Mouse (Mus musculus) midbrain, embryonic 13.5 days (tissue): ENCODE data around the gene Clec2h. TPM values are rescaled to one million over a fixed set of nuclear protein-coding genes. Genes with fewer than 3 reads are reported as not detected.
"Not testable (repeated sequence)": the region's sequence is repeated elsewhere in the genome, so short reads cannot be mapped to it uniquely, and the experiment has no call there.

Source experiments
- ATAC-seq: fragments of 200-750 bp; cut with Nextera tagmentation; 2 replicates; pipeline ENCODE4 v1.8.0; 2017; ENCODE audit warnings: mild to moderate bottlenecking, moderate TSS enrichment, moderate library complexity
- H3K27ac ChIP-seq: fragments of 300-500 bp; sonication (generic); 2 replicates; pipeline ENCODE4 v1.5.1; 2015; ENCODE audit warnings: inconsistent platforms, mild to moderate bottlenecking, moderate library complexity
- H3K27me3 ChIP-seq: fragments of 300-500 bp; sonication (generic); 2 replicates; pipeline ENCODE4 v1.6.1; 2015; ENCODE audit warnings: mild to moderate bottlenecking, inconsistent platforms
- H3K36me3 ChIP-seq: fragments of 300-500 bp; sonication (generic); 2 replicates; pipeline ENCODE4 v1.6.1; 2015; ENCODE audit warnings: mild to moderate bottlenecking, inconsistent platforms
- H3K4me1 ChIP-seq: fragments of 300-500 bp; sonication (generic); replicated peaks from 2 replicates; pipeline ENCODE4 v1.6.1; 2015; ENCODE audit warnings: inconsistent platforms
- H3K4me2 ChIP-seq: fragments of 300-500 bp; sonication (generic); replicated peaks from 2 replicates; pipeline ENCODE4 v1.6.1; 2015; ENCODE audit warnings: moderate library complexity, mild to moderate bottlenecking, inconsistent platforms
- H3K4me3 ChIP-seq: fragments of 300-500 bp; sonication (generic); replicated peaks from 2 replicates; pipeline ENCODE4 v1.5.1; 2015; ENCODE audit warnings: mild to moderate bottlenecking, inconsistent platforms
- H3K9ac ChIP-seq: fragments of 300-500 bp; sonication (generic); replicated peaks from 2 replicates; pipeline ENCODE4 v1.6.1; 2015; ENCODE audit warnings: mild to moderate bottlenecking, inconsistent platforms
- H3K9me3 ChIP-seq: fragments of 300-500 bp; sonication (generic); 2 replicates; pipeline ENCODE4 v1.6.1; 2016; ENCODE audit warnings: mild to moderate bottlenecking, inconsistent platforms
- WGBS: fragments of 180-500 bp; shearing (Covaris S2); methylation state at CpG from one replicate; pipeline ENCODE4 v1.1.7; 2015; 5-methylcytosine and 5-hydroxymethylcytosine counted together
- polyA plus RNA-seq: library from polyadenylated mRNA; unstranded; fragments of >200 nt; fragmentation: Nextera tagmentation; extraction: Ambion mirVana; gene quantifications from 2 replicates; pipeline ENCODE4 v1.2.1, GENCODE M21; 2015

The Clec2h gene
- polyA plus RNA-seq, 1 experiment from 2014 or later = not detected

DNA sequence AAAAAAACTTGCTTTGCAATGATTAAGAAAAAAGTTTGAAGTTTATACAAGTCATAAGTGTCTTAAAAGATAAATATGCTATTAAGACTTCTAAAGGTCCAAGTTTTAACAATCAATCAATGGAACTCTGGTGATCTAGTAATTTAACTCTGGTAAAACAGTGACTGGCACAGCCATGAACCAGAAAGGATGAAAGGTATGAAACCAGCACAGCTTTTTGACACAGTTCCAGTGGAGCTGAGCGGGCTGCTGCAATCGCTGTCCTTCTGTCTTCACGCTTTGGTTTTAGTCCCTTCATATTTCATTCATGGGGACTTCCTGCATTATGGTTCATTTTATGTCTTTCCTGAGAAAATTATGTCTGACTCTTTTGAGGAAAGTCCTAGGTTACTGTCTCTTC is 12.5 kb upstream of the Clec2h start:
- no peak overlapping the region for H3K4me2 ChIP-seq
- no peaks in the 10 kb centered on the region for H3K27me3 ChIP-seq
- H3K36me3 ChIP-seq = no peaks in the 10 kb centered on the region
- H3K4me1 ChIP-seq = no peaks in the 10 kb centered on the region
- H3K4me3 ChIP-seq = no peak overlapping the region
- 92% methylated on average over 3 of the region's 3 CpGs for whole genome bisulfite sequencing
- H3K27ac ChIP-seq = no peak overlapping the region
- H3K9me3 ChIP-seq = no peaks in the 10 kb centered on the region
- H3K9ac ChIP-seq = no peak overlapping the region
- ATAC-seq = no peak

DNA sequence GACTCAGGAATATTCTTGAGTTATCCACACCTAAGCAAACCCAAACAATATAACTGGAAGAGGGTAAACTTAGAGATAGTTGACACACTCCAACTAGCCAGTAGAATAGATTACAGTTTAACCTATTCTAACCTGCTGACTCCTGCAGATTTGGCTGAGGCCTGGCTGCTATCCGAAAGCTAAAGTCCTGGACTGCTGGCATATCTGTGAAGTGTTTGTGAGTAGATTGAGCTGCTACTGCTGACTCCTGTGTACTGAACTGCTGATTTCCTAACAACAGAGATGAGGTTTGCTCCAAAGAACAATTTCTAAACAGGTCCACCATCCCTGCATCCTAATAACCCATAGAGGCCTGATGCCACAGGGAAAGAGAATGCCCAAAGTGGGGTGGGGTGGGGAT is 12.0 kb upstream of the Clec2h start:
- H3K9ac ChIP-seq = no peak overlapping the region
- no peaks in the 10 kb centered on the region for H3K36me3 ChIP-seq
- no peak overlapping the region for H3K4me2 ChIP-seq
- H3K4me1 ChIP-seq = no peaks in the 10 kb centered on the region
- no peaks in the 10 kb centered on the region for H3K27me3 ChIP-seq
- no peaks in the 10 kb centered on the region for H3K9me3 ChIP-seq
- H3K4me3 ChIP-seq = no peak overlapping the region
- H3K27ac ChIP-seq = no peak overlapping the region
- WGBS = 84% methylated on average over 1 of the region's 1 CpGs
- ATAC-seq = no peak

DNA sequence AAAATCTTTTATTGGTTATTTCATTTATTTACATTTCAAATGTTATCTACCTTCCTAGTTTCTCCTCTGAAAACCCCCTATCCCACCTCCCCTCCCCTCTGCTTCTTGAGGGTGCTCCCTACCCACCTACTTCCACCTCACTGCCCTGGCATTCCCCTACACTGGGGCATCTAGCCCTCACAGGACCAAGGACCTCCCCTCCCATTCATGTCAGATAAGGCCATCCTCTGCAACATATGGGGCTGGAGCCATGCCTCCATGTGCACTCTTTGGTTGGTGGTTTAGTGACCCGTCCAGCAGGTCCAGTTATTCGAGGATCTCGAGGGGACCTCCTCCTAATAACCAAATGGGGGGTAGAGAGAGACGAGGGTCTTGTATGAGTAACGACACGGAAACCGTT is 11.4 kb upstream of the Clec2h start:
- not testable (repeated sequence) for H3K9ac ChIP-seq, H3K4me3 ChIP-seq, H3K27me3 ChIP-seq, H3K4me1 ChIP-seq, ATAC-seq, H3K36me3 ChIP-seq, H3K27ac ChIP-seq, H3K4me2 ChIP-seq, H3K9me3 ChIP-seq
- WGBS = 91% methylated on average over 4 of the region's 7 CpGs

DNA sequence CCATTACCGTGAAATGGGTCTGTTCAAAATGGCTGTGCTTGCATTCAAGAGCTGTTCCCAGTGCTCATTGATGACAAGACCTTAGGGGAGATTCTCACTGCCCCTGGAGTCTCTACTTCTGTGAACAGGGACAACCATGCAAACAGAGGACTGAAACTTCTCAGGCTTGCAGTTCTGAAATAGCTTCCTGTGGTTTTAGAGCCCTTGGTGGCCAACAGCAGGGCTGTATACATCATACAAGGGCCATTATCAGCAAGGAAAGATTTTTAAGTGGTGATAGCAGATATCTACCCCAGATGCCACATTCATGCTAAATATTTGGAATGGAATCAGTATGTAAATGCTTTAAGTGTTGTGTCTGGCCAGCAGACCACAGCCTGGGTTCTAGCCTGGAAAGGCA is 9.2 kb upstream of the Clec2h start:
- Histone ChIP-seq H3K4me2 (no peak overlapping the region), H3K27ac (no peak overlapping the region), H3K4me3 (no peak overlapping the region), H3K9ac (no peak overlapping the region), H3K27me3 (no peaks in the 10 kb centered on the region), H3K9me3 (no peaks in the 10 kb centered on the region), H3K4me1 (no peaks in the 10 kb centered on the region), H3K36me3 (no peaks in the 10 kb centered on the region)
- WGBS = 93% methylated on average over 1 of the region's 1 CpGs
- no peak for ATAC-seq

DNA sequence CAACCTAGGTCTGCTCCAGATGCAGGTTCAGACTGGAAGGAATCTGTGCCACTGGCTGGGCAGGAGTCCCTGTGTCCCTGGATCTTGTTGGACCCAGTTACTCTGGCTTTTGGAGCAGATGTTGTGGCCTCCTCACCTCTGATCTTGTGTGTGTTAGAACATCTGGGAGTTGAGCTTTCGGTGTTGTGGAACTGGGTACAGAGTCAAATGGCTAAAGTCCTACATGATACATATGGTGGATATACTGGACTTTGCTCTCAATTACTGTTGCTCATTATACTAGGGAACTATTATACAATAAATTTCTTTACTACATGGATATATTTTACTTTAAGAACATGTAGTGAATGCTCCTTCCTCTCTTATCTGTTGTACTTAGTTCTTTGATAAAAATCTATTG is 936 bp upstream of the Clec2h start:
- no peaks in the 10 kb centered on the region for H3K36me3 ChIP-seq
- H3K4me3 ChIP-seq = no peak overlapping the region
- no peak overlapping the region for H3K27ac ChIP-seq
- H3K27me3 ChIP-seq = no peaks in the 10 kb centered on the region
- WGBS = 98% methylated on average over 1 of the region's 1 CpGs
- H3K4me2 ChIP-seq = no peak overlapping the region
- H3K9me3 ChIP-seq = no peaks in the 10 kb centered on the region
- ATAC-seq = no peak
- H3K9ac ChIP-seq = no peak overlapping the region
- H3K4me1 ChIP-seq = no peaks in the 10 kb centered on the region

DNA sequence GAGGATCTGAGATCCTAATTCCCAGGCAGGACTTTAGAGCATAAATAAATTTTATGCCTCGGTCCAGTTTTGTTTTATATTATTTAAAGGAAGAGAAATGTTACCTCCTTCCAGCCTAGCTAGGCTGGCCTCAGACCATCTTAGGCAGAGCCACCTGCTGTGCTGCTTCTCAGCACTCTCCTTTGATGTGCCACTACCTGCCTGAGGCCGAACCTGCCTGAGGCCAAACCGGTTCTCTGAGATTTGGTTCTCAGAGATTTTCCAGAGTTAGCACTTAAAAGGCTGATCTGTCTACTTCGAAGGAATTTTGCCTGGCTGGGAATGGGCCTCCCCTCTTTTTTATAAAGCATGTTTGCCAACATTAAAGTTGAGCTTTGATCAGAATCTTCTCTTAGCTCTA is 7.8 kb downstream of the Clec2h start:
- WGBS = 67% methylated on average over 4 of the region's 4 CpGs
- no peak for ATAC-seq
- H3K27ac ChIP-seq = no peak overlapping the region

DNA sequence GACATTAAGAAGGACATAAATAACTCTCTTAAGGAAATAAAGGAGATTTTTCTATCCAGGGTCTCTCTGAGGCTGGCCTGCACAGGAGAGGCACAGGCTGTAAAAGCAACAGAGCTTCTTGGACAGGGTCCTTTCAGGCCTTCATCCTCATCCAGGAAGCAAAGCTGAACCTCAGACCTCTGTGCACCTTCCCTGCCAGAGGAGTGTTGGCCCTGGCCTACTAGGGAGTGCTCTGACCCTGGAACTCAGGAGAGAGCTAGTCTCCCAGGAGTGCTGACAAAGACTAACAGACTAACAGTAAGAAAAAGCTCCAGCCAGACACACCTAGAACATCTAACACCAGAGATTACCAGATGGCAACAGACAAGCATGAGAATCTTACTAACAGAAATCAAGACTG is 17.4 kb downstream of the Clec2h start:
- H3K36me3 ChIP-seq = no peaks in the 10 kb centered on the region
- ATAC-seq = no peak
- no peaks in the 10 kb centered on the region for H3K27me3 ChIP-seq
- no peak overlapping the region for H3K4me2 ChIP-seq
- no peak overlapping the region for H3K9ac ChIP-seq
- H3K4me1 ChIP-seq = no peaks in the 10 kb centered on the region
- no peak overlapping the region for H3K27ac ChIP-seq
- no peak overlapping the region for H3K4me3 ChIP-seq
- H3K9me3 ChIP-seq = no peaks in the 10 kb centered on the region

More for the DNA sequence above, 7.8 kb downstream of the Clec2h start:
- peaks cover 2% of the 10 kb centered on the region for H3K9me3 ChIP-seq
- no peak overlapping the region for H3K4me3 ChIP-seq
- no peak overlapping the region for H3K4me2 ChIP-seq
- H3K36me3 ChIP-seq = no peaks in the 10 kb centered on the region
- no peaks in the 10 kb centered on the region for H3K4me1 ChIP-seq
- no peaks in the 10 kb centered on the region for H3K27me3 ChIP-seq
- H3K9ac ChIP-seq = no peak overlapping the region

DNA sequence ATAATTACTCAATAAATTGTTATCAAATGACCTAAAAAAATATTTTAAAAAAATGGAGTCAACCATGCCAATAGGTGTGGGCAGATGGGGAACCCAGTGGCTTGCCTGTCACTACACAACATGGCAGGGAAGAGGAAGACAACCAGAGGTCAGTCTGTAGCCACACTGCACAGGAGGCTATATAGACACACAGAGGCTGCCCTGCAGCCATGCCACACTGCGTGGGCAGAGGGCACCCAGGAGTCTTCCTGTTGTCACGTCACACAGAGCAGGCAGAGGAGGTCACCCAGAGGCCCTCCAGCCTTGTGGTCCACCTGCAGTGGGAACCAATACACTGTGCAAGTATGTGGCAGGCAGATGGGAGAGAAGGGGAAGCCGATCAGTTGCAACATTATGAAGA is 39.5 kb downstream of the Clec2h start:
- Histone ChIP-seq H3K27me3 (no peaks in the 10 kb centered on the region), H3K4me2 (no peak overlapping the region), H3K4me1 (no peaks in the 10 kb centered on the region), H3K9me3 (no peaks in the 10 kb centered on the region), H3K27ac (no peak overlapping the region), H3K4me3 (no peak overlapping the region), H3K9ac (no peak overlapping the region), H3K36me3 (no peaks in the 10 kb centered on the region)
- 82% methylated on average over 3 of the region's 3 CpGs for WGBS
- ATAC-seq = no peak

DNA sequence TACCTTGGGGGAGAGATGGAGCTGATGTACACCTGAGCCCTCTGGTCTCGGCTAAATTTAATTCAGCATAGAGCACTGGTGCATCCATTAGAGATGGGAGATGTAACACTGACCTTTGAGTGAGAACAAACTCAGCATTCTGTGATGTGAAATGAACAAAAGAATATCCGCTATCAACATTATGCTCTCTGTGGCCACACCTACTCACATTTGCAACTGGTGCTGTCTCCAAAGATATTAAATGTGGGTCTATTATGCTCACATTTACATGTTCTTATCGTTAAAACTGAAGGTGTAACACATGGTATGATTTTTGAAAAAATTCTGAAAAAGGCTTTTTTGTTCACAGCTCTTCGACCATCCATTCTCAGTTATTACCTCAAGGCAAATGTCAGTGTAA is 60.8 kb downstream of the Clec2h start, which contains the start of gene Klrb1:
TSS of gene Klrb1 (minus strand) at position 101 of the 400 bp plus-strand sequence.
- Histone ChIP-seq H3K4me2 (no peak within 1 kb of the TSS), H3K4me1 (no peaks in the 10 kb centered on the region), H3K27ac (no peak within 1 kb of the TSS), H3K9ac (no peak within 1 kb of the TSS), H3K4me3 (no peak within 1 kb of the TSS), H3K36me3 (no peaks in the 10 kb centered on the region), H3K27me3 (no peaks in the 10 kb centered on the region), H3K9me3 (no peaks in the 10 kb centered on the region)
- ATAC-seq = no peak
- whole genome bisulfite sequencing = 83% methylated on average over 4 of the region's 4 CpGs

Other genes starting within 250 kb of the Clec2h start
- 43.6 and 48.7 TPM in 2 replicates for gene Itfg2, start 237.5 kb upstream of the Clec2h start, polyA plus RNA-seq
- gene Fkbp4, start 223.7 kb upstream of the Clec2h start, polyA plus RNA-seq = 430 and 454 TPM in 2 replicates
- 0.04 TPM in 1 of 2 replicates, not detected in the other for gene Pzp, start 135.7 kb upstream of the Clec2h start, polyA plus RNA-seq
- gene A2ml1, start 80.8 kb upstream of the Clec2h start, polyA plus RNA-seq = 0.32 and 0.50 TPM in 2 replicates
- not detected in 2 replicates for gene Klrb1a, start 38.9 kb upstream of the Clec2h start, polyA plus RNA-seq
- 0.20 TPM in 1 of 2 replicates, not detected in the other for gene Klrb1, start 60.7 kb downstream of the Clec2h start, polyA plus RNA-seq
- gene Klrb1c, start 126.8 kb downstream of the Clec2h start, polyA plus RNA-seq = not detected in 2 replicates
- gene Gm44511, start 163.9 kb downstream of the Clec2h start, polyA plus RNA-seq = not detected in 2 replicates
- gene Klrb1b, start 163.9 kb downstream of the Clec2h start, polyA plus RNA-seq = not detected in 2 replicates
- not detected in 2 replicates for gene Clec2i, start 225.2 kb downstream of the Clec2h start, polyA plus RNA-seq
- 0.35 and 0.52 TPM in 2 replicates for gene BC035044, start 228.7 kb downstream of the Clec2h start, polyA plus RNA-seq